Mouse (Mus musculus) frontal cortex, postnatal 36 days (tissue): ENCODE measurements around the gene 6030458C11Rik.
"Not testable (repeated sequence)": the region's sequence is repeated elsewhere in the genome, so short reads cannot be mapped to it uniquely, and the experiment has no call there.

Source experiments
- DNase-seq, 2 experiments: peaks; one replicate each; pipeline ENCODE4 v3.0.0; 2022; ENCODE audit warnings: low spot score in 2 of 2

6030458C11Rik gene

GRCm38 (mm10) chr15:12822416-12823395 lies 1.7 kb downstream of the 6030458C11Rik start:
- DNase-seq = no peak

GRCm38 (mm10) chr15:12817592-12817991 lies 6.9 kb downstream of the 6030458C11Rik start:
- no peak for DNase-seq

- DNase-seq = no peak
These were observed 11.8 kb downstream of the 6030458C11Rik start for GRCm38 (mm10) chr15:12812646-12813045.

GRCm38 (mm10) chr15:12809305-12809704 lies 15.1 kb downstream of the 6030458C11Rik start:
- DNase-seq = no peak

- no peak for DNase-seq
These were observed 17.4 kb downstream of the 6030458C11Rik start for GRCm38 (mm10) chr15:12807088-12807487.

GRCm38 (mm10) chr15:12805071-12805470 lies 19.4 kb downstream of the 6030458C11Rik start:
- no peak for DNase-seq

- DNase-seq = not testable (repeated sequence)
These were observed 23.3 kb downstream of the 6030458C11Rik start for GRCm38 (mm10) chr15:12801142-12801506.

- no peak for DNase-seq
These were observed 23.9 kb downstream of the 6030458C11Rik start for GRCm38 (mm10) chr15:12800405-12801141.

GRCm38 (mm10) chr15:12798043-12798442 lies 26.4 kb downstream of the 6030458C11Rik start:
- DNase-seq = no peak

GRCm38 (mm10) chr15:12795909-12796470 lies 28.5 kb downstream of the 6030458C11Rik start:
- peak in 1 of 2 experiments; percentile 64 for DNase-seq

- peak; percentile 31 to 86 for DNase-seq
These were observed 29.0 kb downstream of the 6030458C11Rik start for GRCm38 (mm10) chr15:12795457-12795894.

- DNase-seq = no peak
These were observed 30.1 kb downstream of the 6030458C11Rik start for GRCm38 (mm10) chr15:12794311-12794710.

- DNase-seq = no peak
These were observed 35.0 kb downstream of the 6030458C11Rik start for GRCm38 (mm10) chr15:12789406-12789867.

GRCm38 (mm10) chr15:12788536-12788935 lies 35.9 kb downstream of the 6030458C11Rik start:
- no peak for DNase-seq

GRCm38 (mm10) chr15:12781729-12782326 lies 42.6 kb downstream of the 6030458C11Rik start:
- no peak for DNase-seq

- no peak for DNase-seq
These were observed 43.2 kb downstream of the 6030458C11Rik start for GRCm38 (mm10) chr15:12781296-12781695.

- DNase-seq = no peak
These were observed 50.2 kb downstream of the 6030458C11Rik start for GRCm38 (mm10) chr15:12774149-12774753.

GRCm38 (mm10) chr15:12770958-12771357 lies 53.5 kb downstream of the 6030458C11Rik start:
- DNase-seq = peak; percentile 26 to 52

GRCm38 (mm10) chr15:12766848-12767247 lies 57.6 kb downstream of the 6030458C11Rik start:
- no peak for DNase-seq

- DNase-seq = peak in 1 of 2 experiments; percentile 15
These were observed 61.3 kb downstream of the 6030458C11Rik start for GRCm38 (mm10) chr15:12763147-12763546.
